Mouse (Mus musculus): ENCODE measurements around the gene Crot. TPM values are rescaled to one million over a fixed set of nuclear protein-coding genes. Genes with fewer than 3 reads are reported as not detected.

Crot gene
- total and polyA plus RNA-seq, 3 experiments = 13.4 to 18.2 (median 13.5) TPM

DNA sequence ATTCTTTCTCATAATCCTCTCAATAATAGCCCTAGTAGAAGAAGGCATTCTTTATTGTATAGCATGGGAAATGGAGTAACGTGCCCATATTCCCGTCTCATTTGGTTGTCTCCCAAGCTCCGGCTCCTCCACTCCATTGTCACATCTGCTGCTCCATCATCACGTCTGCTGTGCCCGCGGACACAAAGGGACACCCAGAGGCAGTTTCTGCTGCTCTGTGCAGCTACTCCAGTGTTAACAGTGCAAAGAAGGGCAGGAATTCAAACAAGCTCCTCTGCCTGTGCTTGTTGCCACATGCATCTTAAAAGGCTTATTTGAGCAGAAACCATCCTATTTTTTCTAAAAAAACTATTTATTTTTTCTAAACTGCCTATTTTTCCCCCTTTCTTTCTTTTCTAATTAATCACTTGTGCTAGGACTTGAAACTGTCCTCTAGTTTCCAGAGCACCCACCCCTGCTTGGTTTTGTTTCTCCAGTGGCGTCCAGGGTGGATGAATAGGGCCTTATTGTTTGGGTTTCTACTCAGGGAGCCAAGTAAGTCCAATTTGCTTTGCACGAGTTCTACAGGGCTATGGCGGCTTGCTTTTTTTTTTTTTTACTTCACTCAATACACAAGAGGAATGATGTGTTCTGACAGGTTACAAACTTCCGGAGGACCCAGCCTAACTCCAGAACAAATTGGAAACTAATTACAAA lies 45.7 kb upstream of the Crot start:
- dilution Hi-C loops (cut with MboI; ENCODE audit: extremely low pct_ligation_motif_present, extremely low pct_unique_long_range_greater_than_20kb, low sequenced_read_pairs) = no loop called here
- peaks cover 4% of the 10 kb centered on the region for H3K9me3 ChIP-seq (replicated peaks; ENCODE audit: low read length)
- H3K4me3 ChIP-seq (replicated peaks in 1 of 3; ENCODE audit: low read depth in 2 of 3, low read length in 2 of 3, poor library complexity in 1 of 3) = no peak overlapping the region
- H3K4me2 ChIP-seq (ENCODE audit: insufficient read depth, low read depth, poor library complexity, severe bottlenecking) = peak overlapping the region; percentile 52; the same call in 1 of the 2 replicates
- no peaks in the 10 kb centered on the region for H3K27me3 ChIP-seq (replicated peaks)
- no peak overlapping the region for H3K9ac ChIP-seq (ENCODE audit: insufficient read depth, low read depth)
- no peak for DNase-seq (ENCODE audit: extremely low read depth)
- TF ChIP-seq JUN (IDR thresholded peaks at IDR 0.05; ENCODE audit: insufficient read depth, low read depth, low read length) = no peak
- TF ChIP-seq TBP (conservative IDR thresholded peaks at IDR 0.05; ENCODE audit: low read depth, low read length) = no peak
- no peak for TF ChIP-seq ETS1 (conservative IDR thresholded peaks at IDR 0.05; ENCODE audit: low read depth, low read length)
- TF ChIP-seq BHLHE40 (IDR thresholded peaks at IDR 0.05; ENCODE audit: low read depth, low read length) = no peak
- TF ChIP-seq ZNF384 (IDR thresholded peaks at IDR 0.05; ENCODE audit: low read depth, low read length) = peak; percentile 77
- H3K4me1 ChIP-seq (ENCODE audit: control insufficient read depth in 1 of 2, insufficient read depth in 2 of 2) = peaks cover 20 to 49% of the 10 kb centered on the region in 2 experiments
- H3K27ac ChIP-seq (ENCODE audit: insufficient read depth, low read depth) = no peak overlapping the region
- H3K79me2 ChIP-seq (replicated peaks; ENCODE audit: control insufficient read depth, extremely low read depth, insufficient read depth, poor library complexity, severe bottlenecking) = no peaks in the 10 kb centered on the region
- in situ Hi-C loops (cut with MboI; ENCODE audit: low pct_ligation_motif_present, low pct_unique_long_range_greater_than_20kb, low sequenced_read_pairs) = loop anchor here (10.0 kb wide), 1 partner anchor 98 kb away; no protein-coding TSS in a partner anchor
- H3K36me3 ChIP-seq (replicated peaks in 1 of 2; ENCODE audit: control insufficient read depth in 1 of 2, insufficient read depth in 1 of 2, low read length in 1 of 2) = no peaks in the 10 kb centered on the region

DNA sequence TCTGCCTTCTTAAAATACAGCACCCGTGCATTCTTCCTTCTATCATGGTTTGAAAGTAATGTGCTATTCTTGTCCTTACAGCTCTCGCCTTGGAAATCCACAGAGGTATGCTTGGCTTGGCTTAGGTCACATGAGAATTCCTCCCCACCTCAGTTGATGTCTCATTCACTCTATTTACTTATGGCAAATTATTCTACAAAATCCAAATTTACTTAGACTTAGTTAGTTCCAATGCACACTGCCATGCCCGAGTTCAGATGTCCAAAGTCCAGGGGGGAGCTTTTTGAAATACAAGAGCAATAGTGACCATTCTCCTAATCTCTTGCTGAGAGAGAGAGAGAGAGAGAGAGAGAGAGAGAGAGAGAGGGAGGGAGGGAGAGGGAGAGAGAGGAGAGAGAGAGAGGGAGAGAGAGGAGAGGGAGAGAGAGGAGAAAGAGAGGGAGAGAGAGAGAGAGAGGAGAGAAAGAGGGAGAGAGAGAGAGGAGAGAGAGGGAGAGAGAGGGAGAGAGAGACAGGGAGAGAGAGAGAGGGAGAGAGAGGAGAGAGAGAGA lies 43.6 kb upstream of the Crot start:
- no peak overlapping the region for H3K4me2 ChIP-seq (ENCODE audit: insufficient read depth, low read depth, poor library complexity, severe bottlenecking)
- H3K4me3 ChIP-seq (replicated peaks in 1 of 3; ENCODE audit: low read depth in 2 of 3, low read length in 2 of 3, poor library complexity in 1 of 3) = no peak overlapping the region
- no peaks in the 10 kb centered on the region for H3K79me2 ChIP-seq (replicated peaks; ENCODE audit: control insufficient read depth, extremely low read depth, insufficient read depth, poor library complexity, severe bottlenecking)
- peaks cover 24 to 52% of the 10 kb centered on the region in 2 experiments for H3K4me1 ChIP-seq (ENCODE audit: control insufficient read depth in 1 of 2, insufficient read depth in 2 of 2)
- dilution Hi-C loops (cut with MboI; ENCODE audit: extremely low pct_ligation_motif_present, extremely low pct_unique_long_range_greater_than_20kb, low sequenced_read_pairs) = no loop called here
- in situ Hi-C loops (cut with MboI; ENCODE audit: low pct_ligation_motif_present, low pct_unique_long_range_greater_than_20kb, low sequenced_read_pairs) = loop anchor here (10.0 kb wide), 1 partner anchor 96 kb away; no protein-coding TSS in a partner anchor
- H3K36me3 ChIP-seq (replicated peaks in 1 of 2; ENCODE audit: control insufficient read depth in 1 of 2, insufficient read depth in 1 of 2, low read length in 1 of 2) = no peaks in the 10 kb centered on the region
- peaks cover 4% of the 10 kb centered on the region for H3K9me3 ChIP-seq (replicated peaks; ENCODE audit: low read length)
- TF ChIP-seq ZKSCAN1 (IDR thresholded peaks at IDR 0.05; ENCODE audit: borderline replicate concordance, low read depth, low read length) (no peak), MYC (IDR thresholded peaks at IDR 0.05; ENCODE audit: low read depth, low read length) (no peak), NRF1 (IDR thresholded peaks at IDR 0.05; ENCODE audit: low read depth, low read length) (no peak), GABPA (IDR thresholded peaks at IDR 0.05; ENCODE audit: insufficient replicate concordance, low read depth, low read length) (no peak), CTCF (conservative IDR thresholded peaks at IDR 0.05 in 1 of 2, IDR thresholded peaks at IDR 0.05 in 1 of 2; ENCODE audit: low read depth in 2 of 2, low read length in 2 of 2) (no peak), USF1 (IDR thresholded peaks at IDR 0.05; ENCODE audit: low read depth, low read length) (no peak), MEF2A (IDR thresholded peaks at IDR 0.05; ENCODE audit: borderline replicate concordance, low read depth, low read length) (no peak), KAT2A (IDR thresholded peaks at IDR 0.05; ENCODE audit: insufficient replicate concordance, low read length) (no peak), MAFK (IDR thresholded peaks at IDR 0.05; ENCODE audit: insufficient replicate concordance, low read length) (no peak), EP300 (IDR thresholded peaks at IDR 0.05; ENCODE audit: low read length) (no peak), E2F4 (IDR thresholded peaks at IDR 0.05; ENCODE audit: insufficient replicate concordance, low read depth, low read length) (no peak), ZMIZ1 (IDR thresholded peaks at IDR 0.05; ENCODE audit: low read depth, low read length) (no peak), CHD2 (IDR thresholded peaks at IDR 0.05; ENCODE audit: low read length) (no peak), POLR2AphosphoS2 (IDR thresholded peaks at IDR 0.05; ENCODE audit: low read depth, low read length) (no peak), RAD21 (IDR thresholded peaks at IDR 0.05; ENCODE audit: low read depth, low read length) (no peak), NELFE (IDR thresholded peaks at IDR 0.05; ENCODE audit: low read depth, low read length) (no peak), POLR2A (IDR thresholded peaks at IDR 0.05; ENCODE audit: low read depth, low read length) (no peak)
- no peak overlapping the region for H3K9ac ChIP-seq (ENCODE audit: insufficient read depth, low read depth)
- H3K27me3 ChIP-seq (replicated peaks) = no peaks in the 10 kb centered on the region
- no peak for DNase-seq (ENCODE audit: extremely low read depth)
- no peak overlapping the region for H3K27ac ChIP-seq (ENCODE audit: insufficient read depth, low read depth)
